ENCODE assay signal across 8 mouse cellular contexts in the genomic region with DNA sequence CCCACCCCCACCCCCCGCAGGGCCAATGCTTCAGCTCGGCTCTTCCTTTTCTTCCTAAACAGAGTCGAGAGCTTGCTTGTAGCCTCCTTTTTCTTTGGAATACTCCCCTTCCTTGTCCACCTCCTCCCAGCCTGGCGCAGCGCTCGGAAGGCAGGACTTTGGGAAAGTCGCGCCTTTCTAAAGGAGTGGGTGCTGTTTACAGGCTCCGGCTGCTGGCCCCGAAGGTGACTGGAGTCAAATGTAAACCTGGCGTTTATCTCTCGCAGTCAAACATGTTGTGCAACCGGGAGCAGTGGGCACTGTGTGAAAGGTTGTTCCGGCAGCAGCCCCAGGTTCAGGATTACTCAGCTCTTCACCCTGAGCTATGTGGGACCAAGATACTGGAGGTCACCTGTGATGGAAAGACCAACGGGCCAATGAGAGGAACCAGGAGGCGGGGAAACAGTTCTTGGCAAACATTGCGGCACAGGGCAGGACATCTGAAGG. TPM values are rescaled to one million over a fixed set of nuclear protein-coding genes. Genes with fewer than 3 reads are reported as not detected.
DNase-seq lines count a peak whose midpoint lies in the region; ATAC-seq and TF ChIP-seq lines count a peak whose summit lies in the region.

No protein-coding gene starts in this region.

- peaks cover 88% of the 10 kb centered on the region for H3K4me1 ChIP-seq in erythroblast, embryonic 14.5 days (ENCODE audit: control insufficient read depth)
- H3K4me1 ChIP-seq in heart, embryonic 11.5 days (ENCODE audit: control insufficient read depth, insufficient read depth, low read length), result peaks cover 14% of the 10 kb centered on the region
- H3K4me1 ChIP-seq in kidney, embryonic 16.5 days (ENCODE audit: insufficient read depth, low read length), result peaks cover 13% of the 10 kb centered on the region
- peaks cover 14% of the 10 kb centered on the region for H3K4me1 ChIP-seq in liver, adult 2 months (ENCODE audit: control insufficient read depth, insufficient read depth, low read length)

- H3K27me3 ChIP-seq in erythroblast, embryonic 14.5 days (ENCODE audit: control insufficient read depth), result no peaks in the 10 kb centered on the region
- H3K27me3 ChIP-seq in heart, embryonic 11.5 days (ENCODE audit: control insufficient read depth, insufficient read depth, low read length), result no peaks in the 10 kb centered on the region
- no peaks in the 10 kb centered on the region for H3K27me3 ChIP-seq in kidney, embryonic 16.5 days (ENCODE audit: insufficient read depth, low read length)
- no peaks in the 10 kb centered on the region for H3K27me3 ChIP-seq in liver, adult 2 months (ENCODE audit: control insufficient read depth, insufficient read depth, low read length)
- no peaks in the 10 kb centered on the region for H3K27me3 ChIP-seq in myocyte (ENCODE audit: control insufficient read depth, insufficient read depth, insufficient read length)
- no peaks in the 10 kb centered on the region for H3K27me3 ChIP-seq in splenic B cell, adult 2 months (ENCODE audit: control insufficient read depth, insufficient read depth, low read length, poor library complexity, severe bottlenecking)

- no peaks in the 10 kb centered on the region for H3K79me2 ChIP-seq in liver, adult 2 months (ENCODE audit: control insufficient read depth, insufficient read depth, low read length)
- no peaks in the 10 kb centered on the region for H3K79me2 ChIP-seq in myocyte (ENCODE audit: control insufficient read depth, insufficient read depth)

- H3K9me3 ChIP-seq in erythroblast, embryonic 14.5 days (ENCODE audit: control insufficient read depth, low read length), result no peaks in the 10 kb centered on the region
- H3K9me3 ChIP-seq in heart, embryonic 11.5 days (replicated peaks; ENCODE audit: control insufficient read depth, low read length), result no peaks in the 10 kb centered on the region
- no peaks in the 10 kb centered on the region for H3K9me3 ChIP-seq in kidney, embryonic 16.5 days (ENCODE audit: low read length)

- H3K36me3 ChIP-seq in erythroblast, embryonic 14.5 days (ENCODE audit: control insufficient read depth), result peaks cover 13% of the 10 kb centered on the region
- no peaks in the 10 kb centered on the region for H3K36me3 ChIP-seq in heart, embryonic 11.5 days (ENCODE audit: control insufficient read depth, insufficient read depth, low read length)
- H3K36me3 ChIP-seq in kidney, embryonic 16.5 days (ENCODE audit: insufficient read depth, low read length), result no peaks in the 10 kb centered on the region
- no peaks in the 10 kb centered on the region for H3K36me3 ChIP-seq in liver, adult 2 months (ENCODE audit: control insufficient read depth, insufficient read depth, low read length)
- no peaks in the 10 kb centered on the region for H3K36me3 ChIP-seq in myocyte (ENCODE audit: control insufficient read depth, insufficient read depth)
- H3K36me3 ChIP-seq in splenic B cell, adult 2 months (ENCODE audit: control insufficient read depth, insufficient read depth, low read length, poor library complexity, severe bottlenecking), result no peaks in the 10 kb centered on the region

- no peak for TF ChIP-seq CTCF in liver, adult 2 months (IDR thresholded peaks at IDR 0.05; ENCODE audit: low read depth, low read length)

- peak; percentile 97 for ATAC-seq in heart, embryonic 11.5 days (replicated peaks; ENCODE audit: insufficient number of reproducible peaks, low FRiP score, low TSS enrichment)
- ATAC-seq in kidney, embryonic 16.5 days (ENCODE audit: low FRiP score, low TSS enrichment), result peak; percentile 99

- H3K4me2 ChIP-seq in heart, embryonic 11.5 days, result peak overlapping the region; percentile 78
- peak overlapping the region; percentile 79 for H3K4me2 ChIP-seq in kidney, embryonic 16.5 days (replicated peaks; ENCODE audit: low read depth, low read length)
- H3K4me2 ChIP-seq in myocyte (ENCODE audit: low read depth), result peak overlapping the region; percentile 69

- TF ChIP-seq POLR2A in liver, adult 2 months (IDR thresholded peaks at IDR 0.05; ENCODE audit: extremely low read depth, insufficient read depth, low read length), result peak; percentile 47; the same call in 1 of the 2 replicates
- TF ChIP-seq POLR2A in myocyte (IDR thresholded peaks at IDR 0.05; ENCODE audit: insufficient read length, low read depth), result peak; percentile 57

- DNase-seq in B cell, adult 2 months, result peak; percentile 87 to 89
- DNase-seq in brain, adult 2 months (ENCODE audit: low read depth, low spot score), result peak; percentile 94
- DNase-seq in liver, adult 2 months (ENCODE audit: extremely low read depth, low read depth, low spot score), result peak; percentile 100
- peak; percentile 92 for DNase-seq in splenic B cell, adult 2 months (ENCODE audit: low read depth, low spot score)

- WGBS in heart, embryonic 11.5 days (ENCODE audit: insufficient replicate concordance), result 0% methylated on average over 17 of the region's 17 CpGs
- under 1% methylated on average over 17 of the region's 17 CpGs for WGBS in kidney, embryonic 16.5 days
- under 1% methylated on average over 17 of the region's 17 CpGs for WGBS in liver, adult 2 months

- peak overlapping the region; percentile 94 for H3K27ac ChIP-seq in heart, embryonic 11.5 days (ENCODE audit: low read depth, low read length)
- peak overlapping the region; percentile 95 for H3K27ac ChIP-seq in kidney, embryonic 16.5 days (ENCODE audit: low read length)
- peak overlapping the region; percentile 99 for H3K27ac ChIP-seq in liver, adult 2 months (replicated peaks; ENCODE audit: insufficient read depth, low read depth, low read length)

- peak overlapping the region; percentile 74 for H3K4me3 ChIP-seq in erythroblast, embryonic 14.5 days (replicated peaks)
- H3K4me3 ChIP-seq in heart, embryonic 11.5 days (ENCODE audit: low read depth, low read length), result peak overlapping the region; percentile 63
- peak overlapping the region; percentile 63 for H3K4me3 ChIP-seq in kidney, embryonic 16.5 days (ENCODE audit: low read length)
- peak overlapping the region; percentile 52 for H3K4me3 ChIP-seq in liver, adult 2 months (ENCODE audit: insufficient read depth, low read depth, low read length)
- peak overlapping the region; percentile 29 for H3K4me3 ChIP-seq in myocyte

- peak overlapping the region; percentile 84 for H3K9ac ChIP-seq in heart, embryonic 11.5 days (ENCODE audit: low read depth, low read length)
- H3K9ac ChIP-seq in kidney, embryonic 16.5 days (replicated peaks; ENCODE audit: low read length), result peak overlapping the region; percentile 76
- H3K9ac ChIP-seq in liver, adult 2 months (ENCODE audit: low read depth, low read length), result peak overlapping the region; percentile 66; the same call in 1 of the 2 replicates

- H3ac ChIP-seq in myocyte (ENCODE audit: control insufficient read depth, insufficient read length), result no peak overlapping the region

TF ChIP-seq in myocyte, 11 proteins besides CTCF, POLR2A, EP300 and RAD21:
- no peak for TF ChIP-seq TCF3 (IDR thresholded peaks at IDR 0.05; ENCODE audit: insufficient read length, low read depth)
- TF ChIP-seq MYOG (IDR thresholded peaks at IDR 0.05; ENCODE audit: control insufficient read depth in 1 of 3, insufficient read depth in 1 of 3, insufficient read length in 2 of 3, low read depth in 2 of 3), result no peak
- TF ChIP-seq REST (IDR thresholded peaks at IDR 0.05; ENCODE audit: insufficient read depth, insufficient read length), result no peak
- no peak for TF ChIP-seq SRF (IDR thresholded peaks at IDR 0.05; ENCODE audit: control insufficient read depth, insufficient read length, low read depth)
- no peak for TF ChIP-seq MAX (IDR thresholded peaks at IDR 0.05; ENCODE audit: low read depth)
- no peak for TF ChIP-seq USF1 (IDR thresholded peaks at IDR 0.05; ENCODE audit: low read depth)
- TF ChIP-seq POLR2AphosphoS2 (IDR thresholded peaks at IDR 0.05; ENCODE audit: insufficient read length, low read depth), result peak; percentile 66
- TF ChIP-seq E2F4 (IDR thresholded peaks at IDR 0.05; ENCODE audit: insufficient read depth), result no peak
- TF ChIP-seq CEBPB (IDR thresholded peaks at IDR 0.05; ENCODE audit: insufficient read depth, poor library complexity, severe bottlenecking), result peak; percentile 75; the same call in 1 of the 2 replicates
- no peak for TF ChIP-seq MYOD1 (IDR thresholded peaks at IDR 0.05; ENCODE audit: control insufficient read depth in 1 of 3, insufficient read length in 2 of 3, low read depth in 2 of 3)
- TF ChIP-seq TCF12 (IDR thresholded peaks at IDR 0.05; ENCODE audit: insufficient read depth, poor library complexity, severe bottlenecking), result no peak

RNA-seq across cellular contexts. Expression of a gene that starts 15.5 kb away (rescaled TPM):
- 0.40 and 0.52 TPM in 2 replicates for polyA plus RNA-seq in erythroblast, embryonic 14.5 days (2012)
- 38.7 and 42.4 TPM in 2 replicates for polyA plus RNA-seq in heart, embryonic 11.5 days (2014; fragmentation: Nextera tagmentation; extraction: Ambion mirVana)
- polyA plus RNA-seq in kidney, embryonic 16.5 days (2015; fragmentation: Nextera tagmentation; extraction: Ambion mirVana), result 37.3 and 41.8 TPM in 2 replicates
- 96.1 and 102 TPM in 2 replicates for total RNA-seq in liver, adult 2 months (2014; rRNA removed)
- polyA plus RNA-seq in liver, adult 2 months (2012; rRNA removed), result 12.1 and 15.1 TPM in 2 replicates
- 15.4 TPM for polyA plus RNA-seq in myocyte (2012; fragmentation: generic; extraction: Trizol)

Comparison
In these comparisons a context has a peak if more than half of its experiments do, and no peak if none do; other contexts are left out.
1. Peak in every context shown above with its lines: DNase-seq, ATAC-seq, H3K4me3 ChIP-seq and H3K27ac ChIP-seq.